Mouse (Mus musculus): ENCODE results near the gene Trmt61a.

DNA sequence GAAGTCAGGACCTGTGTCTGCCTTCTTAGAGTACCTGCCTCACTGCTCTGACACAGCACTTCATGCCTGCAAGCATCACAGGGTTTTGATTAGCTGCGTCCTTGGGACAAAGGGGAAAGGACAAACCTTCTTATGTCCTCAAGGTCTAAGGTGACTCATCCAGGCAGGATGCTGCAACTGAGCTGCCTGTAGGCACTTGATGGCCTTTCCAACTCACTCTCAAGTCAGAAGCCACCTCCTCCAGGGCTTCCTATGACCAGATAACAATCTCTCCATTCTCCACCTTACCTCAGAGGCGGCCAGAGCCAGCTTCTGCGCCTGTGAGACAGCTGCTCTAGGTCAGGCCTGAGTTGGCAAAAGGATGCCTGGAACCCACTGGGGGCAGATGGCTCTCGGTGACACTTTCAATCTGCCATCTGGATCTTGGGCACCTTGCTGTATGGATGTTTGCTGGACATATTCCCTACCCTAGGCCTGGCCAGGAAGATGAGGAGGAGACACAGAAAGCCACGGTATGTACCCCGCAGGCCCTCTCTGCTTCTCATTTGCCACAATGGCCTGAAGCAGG lies 20.5 kb downstream of the Trmt61a start:
- TF ChIP-seq CTCF (IDR thresholded peaks at IDR 0.05; ENCODE audit: borderline replicate concordance, insufficient read depth, low read length) (no peak), POLR2A (IDR thresholded peaks at IDR 0.05; ENCODE audit: low read depth, low read length) (no peak)

Measured in embryonic fibroblast, embryonic 13.5 days (primary cell).